Mouse (Mus musculus) adrenal gland, postnatal 4 days (tissue): ENCODE data around the gene Gm13102. TPM values are rescaled to one million over a fixed set of nuclear protein-coding genes. Genes with fewer than 3 reads are reported as not detected.
"Not testable (repeated sequence)": the region's sequence is repeated elsewhere in the genome, so short reads cannot be mapped to it uniquely, and the experiment has no call there.

Experiments used
- DNase-seq, 2 experiments: peaks; one replicate each; pipeline ENCODE4 v3.0.0; 2021 to 2022; ENCODE audit warnings: low spot score in 2 of 2, mixed read lengths in 2 of 2
- long read RNA-seq, 2 experiments: library from polyadenylated mRNA; stranded (forward); transcript quantifications; one replicate each; pipeline ENCODE4 v2.0.0; 2021
- total RNA-seq, 2 experiments: library from RNA; stranded (reverse); gene quantifications; 2 replicates each; pipeline ENCODE4 v1.2.3; 2021

The Gm13102 gene
- total RNA-seq = not detected
- long read RNA-seq, experiment 1 = 0 reads
- long read RNA-seq, experiment 2 = 0 reads

- not testable (repeated sequence) for DNase-seq
Measured at GRCm38 (mm10) chr4:144106174-144106573, at the start of gene Gm13102. Gm13102 (plus strand) TSS chr4:144106474.

GRCm38 (mm10) chr4:144058826-144059225 lies 47.4 kb upstream of the Gm13102 start, which contains the start of gene Pramel4:
Pramel4 (plus strand) TSS chr4:144059126.
- not testable (repeated sequence) for DNase-seq

Other genes with a start within 250 kb of the Gm13102 start
- gene Pramef6, start 206.1 kb upstream of the Gm13102 start, total RNA-seq = not detected
- gene Pramef25, start 155.5 kb upstream of the Gm13102 start, total RNA-seq = not detected
- gene Gm13101, start 139.5 kb upstream of the Gm13102 start, total RNA-seq = not detected
- not detected for gene Pramef17, start 112.1 kb upstream of the Gm13102 start, total RNA-seq
- gene Pramel4, start 47.3 kb upstream of the Gm13102 start, total RNA-seq = not detected
- gene Oog3, start 56.2 kb downstream of the Gm13102 start, total RNA-seq = not detected
- gene Oog2, start 84.2 kb downstream of the Gm13102 start, total RNA-seq = not detected
- not detected for gene C87977, start 106.8 kb downstream of the Gm13102 start, total RNA-seq
- gene Pramel5, start 174.0 kb downstream of the Gm13102 start, total RNA-seq = not detected
- not detected for gene Gm13128, start 223.8 kb downstream of the Gm13102 start, total RNA-seq